Mouse (Mus musculus) CH12.LX (cell line): Measurements from ENCODE around the gene Gm128. TPM values are rescaled to one million over a fixed set of nuclear protein-coding genes. Genes with fewer than 3 reads are reported as not detected.

ENCODE experiments used
- DNase-seq: peaks from one replicate; pipeline ENCODE4 v3.0.0-alpha.2; 2013; ENCODE audit errors: extremely low read depth
- H3K27ac ChIP-seq: 2 replicates; pipeline ENCODE4 v1.5.1; 2012; ENCODE audit warnings: low read depth, mild to moderate bottlenecking, control low read depth, moderate library complexity; ENCODE audit not compliant: insufficient read depth
- H3K27me3 ChIP-seq: replicated peaks from 2 replicates; pipeline ENCODE3; 2012; ENCODE audit warnings: inconsistent platforms
- H3K36me3 ChIP-seq, 2 experiments: replicated peaks in 1 of 2; 2 replicates each; pipeline versions ENCODE3 to v1.6.1; 2012; ENCODE audit warnings: inconsistent platforms in 1 of 2, low read length in 1 of 2, mild to moderate bottlenecking in 1 of 2, mixed read lengths in 1 of 2, moderate library complexity in 1 of 2; ENCODE audit not compliant: control insufficient read depth in 1 of 2, insufficient read depth in 1 of 2
- H3K4me1 ChIP-seq, 2 experiments: 2 replicates each; pipeline ENCODE4 v1.6.1; 2012; ENCODE audit warnings: inconsistent platforms in 1 of 2, moderate library complexity in 1 of 2; ENCODE audit not compliant: insufficient read depth in 2 of 2, control insufficient read depth in 1 of 2
- H3K4me2 ChIP-seq: 2 replicates; pipeline ENCODE4 v1.6.1; 2012; ENCODE audit warnings: low read depth, mild to moderate bottlenecking, control low read depth; ENCODE audit not compliant: poor library complexity, insufficient read depth, severe bottlenecking
- H3K4me3 ChIP-seq, 3 experiments: fragments of 150-350 bp in 1 of 3; sonication (generic) in 1 of 3; replicated peaks in 1 of 3; 2 replicates each; pipeline versions ENCODE3 to v1.5.1; 2011 to 2012; ENCODE audit warnings: low read depth in 2 of 3, low read length in 2 of 3, mild to moderate bottlenecking in 2 of 3, moderate library complexity in 2 of 3, control low read depth in 1 of 3, improper control_type of control experiment in 1 of 3, inconsistent platforms in 1 of 3, mixed read lengths in 1 of 3; ENCODE audit not compliant: poor library complexity in 1 of 3
- H3K79me2 ChIP-seq: replicated peaks from 2 replicates; pipeline ENCODE4 v1.6.1; 2012; ENCODE audit warnings: mild to moderate bottlenecking, moderate library complexity; ENCODE audit not compliant: control insufficient read depth, poor library complexity, insufficient read depth, severe bottlenecking; ENCODE audit errors: extremely low read depth
- H3K9ac ChIP-seq: 2 replicates; pipeline ENCODE4 v1.6.1; 2012; ENCODE audit warnings: low read depth, mild to moderate bottlenecking, control low read depth, moderate library complexity; ENCODE audit not compliant: insufficient read depth
- H3K9me3 ChIP-seq: replicated peaks from 2 replicates; pipeline ENCODE3; 2012; ENCODE audit warnings: low read length, inconsistent platforms, mixed read lengths
- BHLHE40 ChIP-seq: IDR thresholded peaks from 2 replicates; pipeline ENCODE4 v1.6.1; 2011; ENCODE audit warnings: mild to moderate bottlenecking, low read depth, low read length, improper control_type of control experiment
- CHD1 ChIP-seq: IDR thresholded peaks from 2 replicates; pipeline ENCODE4 v1.6.1; 2012; ENCODE audit warnings: low read depth, low read length, improper control_type of control experiment, inconsistent platforms
- CTCF ChIP-seq, 2 experiments: IDR thresholded peaks in 1 of 2; conservative IDR thresholded peaks in 1 of 2; 2 replicates each; pipeline ENCODE4 v1.5.1; 2011 to 2012; ENCODE audit warnings: low read depth in 2 of 2, low read length in 2 of 2, improper control_type of control experiment in 1 of 2, inconsistent platforms in 1 of 2, mild to moderate bottlenecking in 1 of 2, moderate library complexity in 1 of 2
- ELF1 ChIP-seq: IDR thresholded peaks from 2 replicates; pipeline ENCODE4 v1.6.1; 2014; ENCODE audit warnings: low read depth, mild to moderate bottlenecking, inconsistent platforms, low read length, improper control_type of control experiment
- ETS1 ChIP-seq: conservative IDR thresholded peaks from 2 replicates; pipeline ENCODE4 v1.6.1; 2012; ENCODE audit warnings: low read depth, mild to moderate bottlenecking, inconsistent platforms, low read length, improper control_type of control experiment, moderate library complexity
- GABPA ChIP-seq: IDR thresholded peaks from 2 replicates; pipeline ENCODE4 v1.6.1; 2012; ENCODE audit warnings: low read depth, low read length, improper control_type of control experiment, inconsistent platforms; ENCODE audit not compliant: insufficient replicate concordance
- HCFC1 ChIP-seq: IDR thresholded peaks from 2 replicates; pipeline ENCODE4 v1.6.1; 2012; ENCODE audit warnings: low read depth, mild to moderate bottlenecking, inconsistent platforms, low read length, improper control_type of control experiment
- JUND ChIP-seq: conservative IDR thresholded peaks from 2 replicates; pipeline ENCODE4 v1.6.1; 2011; ENCODE audit warnings: low read depth, low read length, improper control_type of control experiment
- KAT2A ChIP-seq: IDR thresholded peaks from 2 replicates; pipeline ENCODE4 v1.6.1; 2012; ENCODE audit warnings: low read length, improper control_type of control experiment, inconsistent platforms; ENCODE audit not compliant: insufficient replicate concordance
- MAX ChIP-seq: IDR thresholded peaks from 2 replicates; pipeline ENCODE4 v1.6.1; 2011; ENCODE audit warnings: low read length, improper control_type of control experiment
- MAZ ChIP-seq: IDR thresholded peaks from 2 replicates; pipeline ENCODE4 v1.6.1; 2012; ENCODE audit warnings: low read depth, mild to moderate bottlenecking, inconsistent platforms, low read length, improper control_type of control experiment, moderate library complexity
- MEF2A ChIP-seq: IDR thresholded peaks from 2 replicates; pipeline ENCODE4 v1.6.1; 2014; ENCODE audit warnings: low read depth, mild to moderate bottlenecking, inconsistent platforms, low read length, improper control_type of control experiment, borderline replicate concordance
- MYC ChIP-seq: IDR thresholded peaks from 2 replicates; pipeline ENCODE4 v1.6.1; 2011; ENCODE audit warnings: low read depth, mild to moderate bottlenecking, improper control_type of control experiment, low read length
- NELFE ChIP-seq: IDR thresholded peaks from 2 replicates; pipeline ENCODE4 v1.6.1; 2011; ENCODE audit warnings: low read depth, low read length, improper control_type of control experiment
- SIN3A ChIP-seq: IDR thresholded peaks from 2 replicates; pipeline ENCODE4 v1.6.1; 2012; ENCODE audit warnings: low read length, improper control_type of control experiment, inconsistent platforms
- SMC3 ChIP-seq: IDR thresholded peaks from 2 replicates; pipeline ENCODE4 v1.6.1; 2011; ENCODE audit warnings: low read depth, low read length, improper control_type of control experiment
- TBP ChIP-seq: conservative IDR thresholded peaks from 2 replicates; pipeline ENCODE4 v1.6.1; 2011; ENCODE audit warnings: low read depth, low read length, improper control_type of control experiment
- ZKSCAN1 ChIP-seq: IDR thresholded peaks from 2 replicates; pipeline ENCODE4 v1.6.1; 2012; ENCODE audit warnings: low read depth, inconsistent platforms, low read length, improper control_type of control experiment, borderline replicate concordance
- dilution Hi-C: fragments of 300-500 bp; cut with MboI; formaldehyde crosslinking; loops from 2 replicates; pipeline ENCODE4 v1.14.3; 2020; ENCODE audit warnings: low sequenced_read_pairs; ENCODE audit not compliant: extremely low pct_unique_long_range_greater_than_20kb, extremely low pct_ligation_motif_present
- in situ Hi-C: fragments of 300-500 bp; cut with MboI; formaldehyde crosslinking; loops from 3 replicates; pipeline ENCODE4 v1.14.3; 2019; ENCODE audit warnings: low sequenced_read_pairs, low pct_ligation_motif_present, low pct_unique_long_range_greater_than_20kb, mixed read lengths
- polyA plus RNA-seq: library from polyadenylated mRNA; unstranded; fragments of >175 nt; gene quantifications from 2 replicates; pipeline ENCODE4 v1.2.1, GENCODE M21; 2012; ENCODE audit warnings: low read depth; ENCODE audit not compliant: insufficient read length
- total RNA-seq, 2 experiments: library from RNA; depleted of rRNA; stranded (reverse); fragments of 300-350 nt in 1 of 2; fragments of >200 nt in 1 of 2; gene quantifications; 2 replicates each; pipeline ENCODE4 v1.2.3; 2012 to 2014

Gene Gm128
- total and polyA plus RNA-seq, 3 experiments = not detected

- Histone ChIP-seq H3K4me3 (no peak overlapping the region), H3K9ac (no peak overlapping the region), H3K27ac (no peak overlapping the region), H3K4me1 (peaks cover 0 to 32% of the 10 kb centered on the region in 2 experiments; a peak in 3 of 4 replicates), H3K4me2 (no peak overlapping the region), H3K36me3 (peaks cover 0 to 12% of the 10 kb centered on the region in 2 experiments), H3K9me3 (no peaks in the 10 kb centered on the region), H3K27me3 (no peaks in the 10 kb centered on the region), H3K79me2 (0 out of 2 replicates have a peak, but pooled peaks cover 2% of the 10 kb centered on the region)
- dilution Hi-C loops (no loop called here), in situ Hi-C loops (no loop called here)
- DNase-seq = no peak
- no peak for TF ChIP-seq SMC3
- no peak for TF ChIP-seq CTCF (conservative IDR thresholded peaks at IDR 0.05 in 1 of 2, IDR thresholded peaks at IDR 0.05 in 1 of 2; ENCODE audit: low read depth in 2 of 2, low read length in 2 of 2)
- TF ChIP-seq GABPA = no peak
- no peak for TF ChIP-seq SIN3A
Observed at GRCm38 (mm10) chr3:95277149-95277551, 35.8 kb upstream of the Gm128 start.

- no peaks in the 10 kb centered on the region for H3K9me3 ChIP-seq
- peaks cover 0 to 32% of the 10 kb centered on the region in 2 experiments; a peak in 3 of 4 replicates for H3K4me1 ChIP-seq
- H3K36me3 ChIP-seq = peaks cover 0 to 14% of the 10 kb centered on the region in 2 experiments
- TF ChIP-seq KAT2A (no peak), MAX (no peak), JUND (no peak), ETS1 (no peak), ZKSCAN1 (no peak), NELFE (no peak), CHD1 (no peak), HCFC1 (no peak), TBP (no peak), ELF1 (no peak), BHLHE40 (no peak), MAZ (no peak), MYC (no peak), MEF2A (no peak)
- TF ChIP-seq, all 38 proteins: peak for 0
- DNase-seq = no peak
- dilution Hi-C loops = no loop called here
- Histone ChIP-seq H3K4me3 (no peak overlapping the region), H3K79me2 (0 out of 2 replicates have a peak, but pooled peaks cover 2% of the 10 kb centered on the region), H3K27me3 (no peaks in the 10 kb centered on the region), H3K27ac (no peak overlapping the region), H3K9ac (no peak overlapping the region), H3K4me2 (no peak overlapping the region)
- in situ Hi-C loops = no loop called here
Observed at GRCm38 (mm10) chr3:95276428-95276934, 35.1 kb upstream of the Gm128 start.
